Mouse (Mus musculus) gastrocnemius, adult 8-10 months (tissue): ENCODE results near the gene Tbc1d24. TPM values are rescaled to one million over a fixed set of nuclear protein-coding genes. Genes with fewer than 3 reads are reported as not detected.
"Not testable (repeated sequence)": the region's sequence is repeated elsewhere in the genome, so short reads cannot be mapped to it uniquely, and the experiment has no call there.

Experiments used
- DNase-seq, 2 experiments: peaks; one replicate each; pipeline ENCODE4 v3.0.0; 2022; ENCODE audit warnings: low spot score in 2 of 2
- microRNA-seq: library from miRNA; unstranded; fragments of <30 nt; microRNA quantifications from one replicate; pipeline ENCODE4 v1.2.0, GENCODE M21; 2022
- total RNA-seq, 4 experiments: library from RNA; stranded (reverse); gene quantifications; 2 replicates each; pipeline ENCODE4 v1.2.4; 2022

Gene Tbc1d24
- total RNA-seq, 4 experiments from 2014 or later: 4.8 to 7.0 (median 5.8) TPM

GRCm38 (mm10) chr17:24151382-24151781, 54.0 kb downstream of the Tbc1d24 start:
- no peak for DNase-seq

- DNase-seq: no peak
These were observed 54.5 kb downstream of the Tbc1d24 start, which contains the start of gene Pdpk1 for GRCm38 (mm10) chr17:24150824-24151223. Gene Pdpk1 (minus strand): TSS chr17:24150924.

GRCm38 (mm10) chr17:24149421-24149820, 55.9 kb downstream of the Tbc1d24 start:
- DNase-seq: no peak

DNA sequence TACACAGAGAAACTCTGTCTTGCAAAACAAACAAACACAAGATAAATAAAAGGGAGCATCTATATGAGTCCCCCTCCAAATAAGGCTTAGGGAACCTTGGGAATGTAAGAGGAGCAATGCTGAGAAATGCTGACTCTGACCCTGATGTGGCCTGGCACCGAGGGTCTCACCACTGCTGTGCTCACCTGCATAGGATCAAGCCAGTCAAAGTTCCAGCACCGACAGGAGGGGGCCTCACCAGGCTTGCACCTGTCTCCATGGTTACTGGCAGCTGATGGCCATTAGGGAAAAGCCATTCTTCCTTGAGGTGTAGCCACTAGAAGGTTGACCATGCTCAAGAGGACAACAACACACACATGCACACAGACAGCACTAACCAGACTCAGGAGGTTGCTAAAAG, 62.5 kb downstream of the Tbc1d24 start:
- DNase-seq: no peak

DNA sequence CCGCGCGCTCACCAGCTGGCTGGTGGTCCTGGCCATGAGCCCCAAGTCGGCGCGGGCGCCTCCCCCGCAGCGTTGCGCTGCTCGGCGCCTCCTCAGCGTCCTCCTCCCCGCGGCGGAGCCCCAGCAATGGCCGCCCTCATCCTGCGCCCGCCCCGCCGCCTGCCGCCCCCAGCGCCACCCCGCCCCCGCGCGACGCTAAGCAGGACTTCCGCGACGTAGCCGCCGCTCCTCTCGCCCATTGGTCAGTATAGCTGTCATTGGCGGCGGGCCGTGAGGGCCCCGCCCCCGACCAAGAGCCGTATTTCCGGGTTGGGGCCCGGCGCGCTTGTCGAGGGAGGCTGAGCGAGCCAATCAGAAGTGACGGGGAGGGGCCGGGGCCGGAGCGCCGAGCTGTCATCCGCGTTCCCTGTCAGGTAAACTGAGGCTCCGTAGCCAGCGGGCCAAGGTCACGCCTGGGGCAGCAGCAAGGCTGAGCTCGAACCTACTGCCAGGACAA, 63.9 kb downstream of the Tbc1d24 start:
- peak; percentile 96 for DNase-seq

GRCm38 (mm10) chr17:24140845-24141424, 64.4 kb downstream of the Tbc1d24 start:
- peak in 1 of 2 experiments; percentile 11 for DNase-seq

GRCm38 (mm10) chr17:24139968-24140367, 65.4 kb downstream of the Tbc1d24 start:
- DNase-seq: no peak

- no peak for DNase-seq
These were observed 66.1 kb downstream of the Tbc1d24 start for GRCm38 (mm10) chr17:24139256-24139655.

GRCm38 (mm10) chr17:24137226-24137880, 68.0 kb downstream of the Tbc1d24 start:
- no peak for DNase-seq

DNA sequence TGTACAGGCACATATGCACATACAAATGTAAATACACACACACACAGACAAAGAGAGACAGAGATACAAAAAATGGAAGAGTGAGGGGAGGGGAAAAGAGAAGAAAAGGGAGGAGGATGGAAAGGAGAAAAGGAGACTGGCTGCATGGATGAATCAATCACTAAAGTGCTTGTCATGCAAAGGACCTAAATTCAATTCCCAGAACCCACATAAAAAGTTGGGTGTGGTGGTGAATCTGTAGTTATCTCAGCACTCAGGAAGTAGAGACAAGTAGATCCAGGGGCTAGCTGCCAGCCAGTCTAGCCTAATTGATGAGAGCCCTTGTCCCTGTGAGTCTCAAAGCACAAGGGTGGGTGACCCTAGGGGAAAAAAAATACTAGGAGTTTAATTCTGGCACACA, 71.3 kb downstream of the Tbc1d24 start:
- no peak for DNase-seq

GRCm38 (mm10) chr17:24132919-24133318, 72.4 kb downstream of the Tbc1d24 start:
- not testable (repeated sequence) for DNase-seq

DNA sequence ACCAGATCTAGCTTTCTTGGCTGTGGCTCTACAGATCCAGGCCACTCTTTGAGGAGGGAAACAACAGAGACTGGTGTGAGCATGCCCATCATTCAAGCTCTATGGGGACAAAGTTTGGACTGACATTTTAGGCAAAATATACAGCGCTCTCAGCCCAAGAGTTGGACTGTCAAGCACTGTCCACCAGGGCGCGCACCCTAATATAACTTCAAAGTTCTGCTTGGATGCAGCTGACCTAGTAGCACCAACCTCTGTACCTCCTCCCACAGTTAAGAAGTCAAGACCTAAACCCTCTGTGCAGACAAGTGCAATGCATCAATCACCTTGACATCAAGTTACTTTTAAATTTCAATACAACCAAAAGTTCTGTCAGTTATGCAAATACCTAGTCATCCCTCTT, 73.8 kb downstream of the Tbc1d24 start:
- no peak for DNase-seq

DNA sequence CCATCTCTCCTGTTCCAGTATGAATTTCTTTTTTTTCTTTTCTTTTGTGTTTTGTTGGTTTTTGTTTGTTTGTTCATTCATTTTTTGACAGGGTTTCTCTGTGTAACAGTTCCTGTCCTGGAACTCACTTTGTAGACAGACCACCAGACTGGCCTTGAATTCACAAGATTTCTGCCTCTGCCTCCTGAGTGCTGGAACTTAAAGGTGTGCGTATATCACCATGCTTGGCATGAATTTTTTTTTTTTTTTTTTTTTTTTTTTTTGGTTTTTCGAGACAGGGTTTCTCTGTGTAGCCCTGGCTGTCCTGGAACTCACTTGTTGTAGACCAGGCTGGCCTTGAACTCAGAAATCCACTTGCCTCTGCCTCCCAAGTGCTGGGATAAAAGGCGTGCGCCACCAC, 76.1 kb downstream of the Tbc1d24 start:
- DNase-seq: not testable (repeated sequence)

GRCm38 (mm10) chr17:24127592-24127991, 77.8 kb downstream of the Tbc1d24 start:
- DNase-seq: no peak

DNA sequence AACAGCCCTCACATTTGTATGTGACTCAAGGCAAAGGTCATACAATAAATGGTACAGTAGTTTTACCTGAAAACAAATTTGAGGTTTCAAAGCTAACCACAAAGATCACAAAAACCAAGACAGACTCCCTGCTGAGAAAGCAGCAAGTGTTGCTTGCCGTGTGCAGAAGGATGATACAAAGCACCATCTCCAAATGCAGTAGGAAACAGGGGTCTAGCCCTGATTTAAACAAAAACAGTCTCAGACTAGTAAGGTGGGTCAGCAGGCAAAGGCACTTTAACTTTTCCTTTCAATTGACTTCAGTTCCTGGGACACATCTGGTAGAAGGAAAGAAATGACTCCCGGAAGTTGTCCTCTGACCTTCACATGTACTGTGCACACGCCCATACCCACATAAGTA, 78.6 kb downstream of the Tbc1d24 start:
- DNase-seq: no peak

Small RNAs within 50 kb of the gene (microRNA-seq; reads per million reads assigned to microRNA genes)
- not detected for gene Mir5134
- gene Mir6965: not detected

Other genes starting within 250 kb of the Tbc1d24 start
- not detected for gene Prss30, start 225.0 kb downstream of the Tbc1d24 start, total RNA-seq
- gene Prss22, start 207.5 kb downstream of the Tbc1d24 start, total RNA-seq: not detected
- gene Prss27, start 167.4 kb downstream of the Tbc1d24 start, total RNA-seq: not detected
- 1 to 10 TPM; 5.8 to 8.0 (median 6.1) TPM for gene Kctd5, start 132.1 kb downstream of the Tbc1d24 start, total RNA-seq
- 10 to 100 TPM; 36.6 to 43.2 (median 39.8) TPM for gene Pdpk1, start 54.6 kb downstream of the Tbc1d24 start, total RNA-seq
- 10 to 100 TPM in 2 of 4 experiments, 1 to 10 TPM in 2; 9.4 to 12.8 (median 10.3) TPM for gene Amdhd2, start 41.8 kb downstream of the Tbc1d24 start, total RNA-seq
- 100 to 1,000 TPM; 152 to 173 (median 158) TPM for gene Atp6v0c, start 35.9 kb downstream of the Tbc1d24 start, total RNA-seq
- gene Ntn3, start 4.0 kb upstream of the Tbc1d24 start, total RNA-seq: under 1 TPM; 0.19 to 0.53 (median 0.42) TPM
- 1 to 10 TPM; 1.1 to 1.5 (median 1.3) TPM for gene Tedc2, start 15.3 kb upstream of the Tbc1d24 start, total RNA-seq
- gene Ccnf, start 45.9 kb upstream of the Tbc1d24 start, total RNA-seq: under 1 TPM; 0.10 to 0.48 (median 0.32) TPM
- not detected for gene Abca17, start 145.5 kb upstream of the Tbc1d24 start, total RNA-seq
- 1 to 10 TPM; 5.7 to 6.7 (median 6.4) TPM for gene Abca3, start 146.4 kb upstream of the Tbc1d24 start, total RNA-seq
- 10 to 100 TPM; 51.0 to 54.1 (median 52.4) TPM for gene Rnps1, start 209.0 kb upstream of the Tbc1d24 start, total RNA-seq
- gene Eci1, start 221.1 kb upstream of the Tbc1d24 start, total RNA-seq: 100 to 1,000 TPM; 133 to 159 (median 146) TPM
- 1 to 10 TPM in 1 of 4 experiments, under 1 TPM in 3; 0.15 to 1.0 (median 0.79) TPM for gene Dnase1l2, start 237.5 kb upstream of the Tbc1d24 start, total RNA-seq